Mouse (Mus musculus) left cerebral cortex, postnatal 4 days (tissue): ENCODE measurements around the gene Srek1. TPM values are rescaled to one million over a fixed set of nuclear protein-coding genes. Genes with fewer than 3 reads are reported as not detected.

Experiments used
- DNase-seq: peaks from one replicate; pipeline ENCODE4 v3.0.0-alpha.2; 2022
- intact Hi-C: fragments of 180-260 bp; cut with DNase I; formaldehyde crosslinking; loops from one replicate; pipeline ENCODE4 v1.15.1; 2025
- total RNA-seq, 2 experiments: library from RNA; stranded (reverse); gene quantifications; 2 replicates each; pipeline ENCODE4 v1.2.3; 2021

Gene Srek1
- total RNA-seq, 2 experiments from 2014 or later: 89.1 to 93.2 TPM

DNA sequence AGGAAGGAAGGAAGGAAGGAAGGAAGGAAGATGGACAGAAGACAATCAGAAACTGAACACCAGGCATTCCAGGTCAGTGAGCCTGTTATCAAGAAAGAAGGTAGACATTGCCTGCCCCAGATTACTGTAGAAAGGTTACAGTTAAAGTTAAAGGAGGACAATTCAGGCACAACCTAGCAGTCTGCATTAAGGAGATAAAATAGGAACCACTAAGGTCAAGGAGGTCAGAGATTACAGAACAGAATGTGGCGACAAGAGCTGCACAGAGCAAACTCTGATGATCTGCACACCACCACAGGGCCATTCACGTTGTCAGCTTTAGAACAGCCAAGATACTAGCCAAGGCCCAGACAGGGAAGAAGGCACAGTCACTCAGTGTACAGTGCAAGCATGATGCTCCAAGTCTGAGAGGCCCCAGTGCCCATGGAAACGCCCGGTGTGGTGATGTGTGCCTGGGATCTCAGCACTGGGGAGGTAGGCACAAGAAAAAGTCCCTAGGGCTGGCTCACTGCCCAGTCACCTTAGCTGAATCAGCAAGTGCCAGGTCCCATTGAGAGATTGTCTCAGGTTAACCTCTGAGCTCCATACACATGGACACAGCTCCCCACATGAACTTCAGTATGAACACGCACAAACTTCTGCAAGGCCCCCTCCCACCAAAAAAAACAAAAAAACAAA, 38.9 kb downstream of the Srek1 start:
- peak; percentile 10 for DNase-seq

DNA sequence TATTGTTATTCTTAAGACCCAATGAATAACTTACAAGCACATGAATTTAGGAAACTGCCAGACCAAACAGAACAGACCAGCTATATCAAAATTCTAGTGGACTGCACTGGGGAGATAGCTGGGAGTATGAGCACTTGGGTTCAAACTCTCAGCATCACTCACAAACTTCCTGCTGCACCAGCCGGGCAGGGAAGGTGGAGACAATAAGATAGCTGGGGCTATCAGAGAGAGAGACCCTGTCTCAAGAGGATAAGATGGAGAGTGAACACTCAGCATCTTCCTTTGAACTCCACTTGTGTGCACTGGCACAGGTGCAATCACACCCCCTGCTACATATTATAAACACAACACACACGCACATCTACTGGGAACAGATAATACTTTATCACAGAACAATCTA, 47.5 kb downstream of the Srek1 start:
- intact Hi-C loops: no loop called here
- no peak for DNase-seq

More for the DNA sequence above, 38.9 kb downstream of the Srek1 start:
- intact Hi-C loops: no loop called here

DNA sequence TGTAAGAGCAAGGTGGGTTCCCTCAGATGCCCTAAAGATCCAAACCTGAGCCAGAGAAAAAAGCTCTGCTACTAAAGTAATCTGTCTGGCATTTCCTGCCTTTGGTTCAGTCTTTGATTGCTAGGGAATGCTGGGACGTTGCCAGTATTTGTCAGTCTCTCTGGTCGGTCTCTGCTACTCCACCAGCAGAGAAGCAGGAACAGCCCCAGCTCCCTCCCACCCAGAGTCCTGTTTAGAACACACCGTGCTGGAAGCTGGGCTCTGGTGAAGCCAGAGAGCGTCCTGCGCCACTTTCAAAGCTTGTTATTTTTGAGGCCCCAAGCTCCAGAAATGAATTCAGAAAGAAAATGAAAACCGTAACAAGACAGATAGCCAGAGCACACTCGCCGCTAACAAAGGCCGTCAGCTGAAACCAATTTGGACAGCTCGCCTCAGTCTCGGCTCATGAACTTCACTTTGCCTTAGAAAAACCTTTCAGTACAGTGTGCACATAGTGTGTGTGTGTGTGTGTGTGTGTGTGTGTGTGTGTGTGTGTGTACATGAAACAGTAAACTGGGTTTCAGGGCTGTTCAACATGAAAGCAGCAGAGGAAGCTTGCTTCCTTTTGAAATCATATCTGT, 62.9 kb downstream of the Srek1 start:
- DNase-seq: peak; percentile 12
- intact Hi-C loops: no loop called here

DNA sequence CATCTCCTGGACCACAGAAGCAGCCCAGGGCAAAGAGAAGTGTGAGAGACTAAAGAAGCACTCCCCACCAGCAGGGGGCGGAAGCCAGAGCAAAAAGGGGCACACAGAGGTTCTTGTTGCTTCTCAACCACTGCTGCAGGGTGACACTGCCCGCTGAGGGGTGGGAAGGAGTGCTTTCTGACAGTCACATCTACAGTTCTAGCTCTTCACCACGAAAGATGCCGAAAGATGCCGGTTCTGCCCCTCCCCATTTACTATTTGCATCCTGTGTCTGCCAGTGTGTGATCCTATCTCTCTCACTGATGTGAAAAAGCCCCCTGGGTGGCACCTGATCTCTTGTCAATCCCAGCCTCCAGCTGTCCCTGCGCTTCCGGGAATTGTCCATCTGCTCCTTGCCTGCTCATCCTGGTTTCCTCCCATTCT, 64.0 kb downstream of the Srek1 start:
- DNase-seq: peak; percentile 42
- intact Hi-C loops: no loop called here

DNA sequence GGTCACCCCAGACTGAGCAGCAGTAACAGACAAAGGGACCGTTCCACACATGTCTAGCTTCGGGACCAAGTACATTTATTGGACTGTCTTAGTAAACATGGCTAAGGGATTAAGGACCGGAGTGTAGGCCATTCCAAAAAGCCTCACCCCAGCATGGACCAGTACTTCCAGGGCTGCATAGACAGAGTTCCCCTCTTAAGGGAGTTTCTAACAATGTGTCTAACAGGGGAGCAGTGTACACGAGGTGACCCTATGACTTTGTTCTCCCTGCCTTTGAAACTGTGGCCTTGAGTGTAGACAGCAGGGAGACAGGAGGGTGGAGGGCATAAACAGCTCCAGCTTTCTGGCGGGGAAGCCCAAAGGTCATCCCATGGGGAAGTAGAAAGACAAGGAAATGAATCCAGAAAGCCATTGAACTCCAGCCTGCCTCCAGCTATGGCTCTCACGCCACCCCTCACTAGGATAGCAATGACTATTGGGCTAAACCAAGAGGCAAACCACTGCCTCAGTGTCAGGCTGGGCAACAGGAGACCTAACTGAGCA, 68.9 kb downstream of the Srek1 start:
- intact Hi-C loops: no loop called here
- DNase-seq: no peak

DNA sequence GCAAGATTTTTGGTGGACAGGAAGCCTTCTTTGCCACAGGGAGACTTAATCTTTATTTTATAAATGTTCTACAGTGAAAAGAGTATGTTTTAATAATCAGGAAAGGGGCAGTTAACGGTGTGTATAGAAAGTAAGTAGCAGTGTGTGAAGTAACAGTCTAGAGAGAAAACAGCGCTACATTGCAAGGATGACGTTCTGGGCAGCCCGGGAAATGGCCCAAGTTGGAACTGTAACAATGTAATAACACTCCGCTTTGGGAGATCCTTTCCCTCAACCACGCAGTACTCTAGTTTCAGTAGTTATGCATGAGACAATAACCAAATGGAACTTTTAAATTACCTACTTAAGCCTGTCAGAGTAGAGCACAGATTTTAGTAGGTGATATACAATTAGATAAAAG, 70.6 kb downstream of the Srek1 start:
- no peak for DNase-seq
- intact Hi-C loops: no loop called here

DNA sequence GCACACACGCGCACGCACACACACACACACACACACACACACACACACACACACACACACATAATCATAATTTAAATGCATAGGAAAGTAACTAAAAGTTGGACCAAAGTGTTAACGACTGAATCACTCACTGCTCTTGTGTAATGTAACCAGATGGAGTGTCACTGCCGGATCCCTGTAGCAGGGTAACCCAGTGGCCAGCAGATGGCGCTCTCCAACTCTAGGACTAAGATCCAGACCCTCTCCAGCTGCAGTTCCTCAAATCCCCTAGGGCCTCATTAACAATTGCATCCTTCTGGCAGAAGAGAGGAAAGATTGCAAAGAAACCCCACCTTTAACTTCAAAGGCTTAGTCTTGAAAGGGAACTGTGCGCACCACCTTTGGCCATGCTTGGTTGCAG, 71.0 kb downstream of the Srek1 start:
- DNase-seq: peak; percentile 83
- intact Hi-C loops: no loop called here

DNA sequence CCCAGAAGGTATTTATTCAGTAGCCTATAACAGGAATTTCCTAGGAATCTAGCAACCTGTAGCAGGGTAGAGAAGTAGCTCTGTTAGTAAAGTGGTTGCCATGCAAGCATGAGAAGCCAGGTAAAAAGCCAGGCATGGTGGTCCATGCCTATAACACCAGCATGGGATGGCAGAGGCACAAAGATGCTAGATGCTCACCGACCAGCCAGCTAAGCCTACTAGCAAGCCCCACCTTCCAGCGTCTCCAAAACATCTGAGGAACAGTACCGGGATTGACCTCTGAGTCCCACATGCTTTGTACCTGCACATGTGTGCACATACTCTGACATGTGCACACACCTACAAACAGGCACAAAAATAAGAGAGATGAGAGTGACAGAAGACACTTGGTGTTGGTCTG, 72.1 kb downstream of the Srek1 start:
- no peak for DNase-seq
- intact Hi-C loops: no loop called here

DNA sequence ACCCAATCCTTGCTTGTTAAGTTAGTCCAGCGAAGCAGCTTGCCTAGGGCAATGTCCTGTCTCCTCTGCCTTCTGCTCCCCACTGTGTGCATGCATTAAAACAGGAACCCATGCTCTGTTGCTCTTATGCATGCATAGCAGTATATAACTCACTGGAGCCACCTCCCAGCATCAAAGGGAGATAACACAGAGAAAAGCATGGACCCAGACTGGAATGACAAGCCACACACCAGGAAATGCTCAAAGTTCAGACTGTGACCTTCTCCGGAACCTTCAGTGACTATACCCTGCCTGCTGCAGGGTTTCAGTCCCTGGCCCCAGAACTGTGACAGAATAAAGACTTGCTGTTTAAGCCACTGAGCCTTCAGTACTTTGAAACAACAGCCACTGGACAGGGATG, 73.7 kb downstream of the Srek1 start:
- intact Hi-C loops: no loop called here
- DNase-seq: no peak

DNA sequence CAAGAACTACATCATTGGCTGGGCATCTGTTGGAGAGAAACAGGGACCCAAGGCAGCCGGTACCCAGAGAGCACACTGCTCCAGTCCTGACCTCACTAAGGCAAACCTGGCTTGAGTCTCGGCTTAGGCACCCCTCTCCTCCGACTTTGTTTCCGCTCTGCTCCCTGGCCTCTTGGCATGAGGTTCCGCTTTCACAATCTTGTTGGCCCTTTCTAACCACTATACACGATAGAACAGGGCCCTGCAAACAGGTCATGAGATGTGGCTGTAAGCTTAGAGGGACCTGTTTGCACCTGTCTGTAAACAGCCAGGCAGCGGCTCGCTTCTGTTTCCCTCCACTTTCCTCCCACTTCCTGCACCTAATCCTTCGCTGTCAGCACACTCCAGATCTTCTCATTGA, 76.4 kb downstream of the Srek1 start:
- DNase-seq: no peak
- intact Hi-C loops: no loop called here

DNA sequence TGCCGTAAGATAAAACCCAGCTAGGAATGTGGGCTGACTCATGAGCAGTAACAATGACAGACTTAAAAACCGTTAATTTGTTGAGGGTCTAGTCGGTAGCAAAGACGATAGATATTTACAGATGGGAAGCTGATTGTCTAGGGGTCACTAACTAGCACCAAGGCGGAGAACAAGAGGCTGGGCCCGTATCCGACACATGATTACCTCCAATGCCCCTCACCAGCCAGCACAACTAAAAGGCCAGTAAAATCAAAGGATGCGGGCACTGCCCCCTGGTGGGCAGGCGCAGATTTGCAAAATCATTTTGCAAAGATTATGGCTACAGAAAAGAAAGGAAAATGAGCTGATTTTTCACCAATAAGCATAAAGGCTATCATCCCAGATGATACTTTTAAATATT, 78.2 kb downstream of the Srek1 start:
- intact Hi-C loops: no loop called here

DNA sequence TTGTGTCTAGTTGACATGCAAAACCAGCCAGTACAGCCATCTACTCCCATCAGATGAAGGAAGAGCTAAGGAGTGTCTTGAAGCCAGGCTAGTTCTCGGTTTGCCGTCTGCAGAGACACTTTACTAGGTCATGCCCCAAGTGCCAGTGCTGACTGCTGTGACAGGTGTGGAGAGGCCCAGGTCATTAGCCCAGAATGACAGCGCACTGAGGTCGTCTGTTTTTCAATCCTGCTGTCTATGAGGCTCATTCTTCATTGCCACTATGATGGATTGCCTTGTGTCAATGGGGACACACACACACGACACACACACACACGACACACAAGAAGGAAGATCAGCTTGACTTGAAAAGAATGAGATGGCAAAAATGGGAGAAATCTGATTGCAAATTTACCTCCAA, 79.0 kb downstream of the Srek1 start:
- intact Hi-C loops: no loop called here
- no peak for DNase-seq

More for the DNA sequence above, 78.2 kb downstream of the Srek1 start:
- DNase-seq: peak; percentile 45

Other genes with a start within 250 kb of the Srek1 start
- 10 to 100 TPM; 33.1 to 35.3 TPM for gene Erbin, start 145.9 kb upstream of the Srek1 start, total RNA-seq